In genomic region chr2:150830911-150831441, GRCm38 (mm10) we compare ENCODE assay signal across 13 mouse cellular contexts. TPM values are rescaled to one million over a fixed set of nuclear protein-coding genes. Genes with fewer than 3 reads are reported as not detected.
DNase-seq lines count a peak whose midpoint lies in the region; ATAC-seq and TF ChIP-seq lines count a peak whose summit lies in the region.
"Had no signal": no experiment of that assay in that cellular context is flagged by ENCODE, and none has a peak within 500 bp of the region (broad histone marks: within the 10 kb centered on the region; RNA-seq: fewer than 3 reads in every experiment).

No protein-coding gene starts in this region.

- peak overlapping the region; percentile 33; the same call in 1 of the 2 replicates for H3K27ac ChIP-seq in testis, adult 2 months (ENCODE audit: control insufficient read depth, insufficient read depth, low read depth, low read length)
- H3K27ac ChIP-seq: liver, embryonic 13.5 days had no signal

- no peak for DNase-seq in testis, postnatal 14 days (ENCODE audit: low spot score)
- DNase-seq in natural killer cell, adult 2 months (ENCODE audit: low spot score in 2 of 2), result peak; percentile 20 to 37
- no peak for DNase-seq in ovary, postnatal 10 days (ENCODE audit: low spot score)
- DNase-seq in adrenal gland, postnatal 4 days (ENCODE audit: low spot score in 2 of 2), result no peak
- no peak for DNase-seq in kidney, postnatal 4 days
- DNase-seq: adrenal gland, postnatal 10 days; cerebellum, adult 11 months; liver, embryonic 13.5 days; thymus, postnatal 4 days had no signal

- H3K36me3 ChIP-seq in testis, adult 2 months (ENCODE audit: control insufficient read depth, insufficient read depth, low read length), result no peaks in the 10 kb centered on the region

- H3K4me3 ChIP-seq in testis, adult 2 months (ENCODE audit: control insufficient read depth, low read depth, low read length), result no peak overlapping the region
- H3K4me3 ChIP-seq: liver, embryonic 13.5 days; myocyte had no signal

- peak; percentile 18 to 34; a peak in 2 of 4 replicates for ATAC-seq in hematopoietic stem cell, adult 5-6 weeks (replicated peaks in 1 of 2; ENCODE audit: insufficient read depth in 1 of 2, low FRiP score in 2 of 2, low TSS enrichment in 1 of 2, low read depth in 1 of 2, poor library complexity in 2 of 2, severe bottlenecking in 2 of 2)
- ATAC-seq: intestine, embryonic 16.5 days had no signal

- H3K27me3 ChIP-seq in testis, adult 2 months (ENCODE audit: control insufficient read depth, insufficient read depth, low read length), result no peaks in the 10 kb centered on the region
- H3K27me3 ChIP-seq: liver, embryonic 13.5 days had no signal

- no peak for TF ChIP-seq POLR2A in testis, adult 2 months (IDR thresholded peaks at IDR 0.05; ENCODE audit: control insufficient read depth, low read depth, low read length)

- H3K4me1 ChIP-seq in testis, adult 2 months (ENCODE audit: control insufficient read depth, insufficient read depth, low read length), result peaks cover 3% of the 10 kb centered on the region
- H3K4me1 ChIP-seq: liver, embryonic 13.5 days had no signal

- TF ChIP-seq CTCF in testis, adult 2 months (IDR thresholded peaks at IDR 0.05; ENCODE audit: control insufficient read depth, insufficient read depth, insufficient replicate concordance, low read depth, low read length), result no peak

RNA-seq across cellular contexts. Expression of gene Pygb, which starts 44.4 kb away (rescaled TPM):
- polyA plus RNA-seq in testis, adult 2 months (2012; rRNA removed), result 7.0 and 8.9 TPM in 2 replicates
- total RNA-seq in hematopoietic stem cell, adult 5-6 weeks (2017), result 38.5 and 52.3 TPM in 2 replicates
- total RNA-seq in adrenal gland, postnatal 4 days (2021), result 10 to 100 TPM; 52.2 to 54.5 TPM

Comparison
In these comparisons a context has a peak if more than half of its experiments do, and no peak if none do; other contexts are left out.
1. DNase-seq: peak in natural killer cell, adult 2 months (2 of 2); none in testis, postnatal 14 days (single experiment), ovary, postnatal 10 days (single experiment), adrenal gland, postnatal 4 days (0 of 2) and kidney, postnatal 4 days (0 of 2).